Mouse (Mus musculus) lung, adult 2 months (tissue): ENCODE measurements around the gene Fyb.

Source experiments
- CTCF ChIP-seq: fragments of 200-500 bp; IDR thresholded peaks from 2 replicates; pipeline ENCODE4 v1.5.1; 2011; ENCODE audit warnings: mild to moderate bottlenecking, low read length, control low read depth; ENCODE audit not compliant: insufficient read depth
- POLR2A ChIP-seq: fragments of 200-500 bp; IDR thresholded peaks from 2 replicates; pipeline ENCODE4 v1.6.1; 2011; ENCODE audit warnings: low read depth, mild to moderate bottlenecking, control low read depth, low read length, borderline replicate concordance; ENCODE audit errors: extremely low read depth

- TF ChIP-seq CTCF (no peak), POLR2A (no peak)
Measured at GRCm38 (mm10) chr15:6705351-6705901, 182.8 kb downstream of the Fyb start.
